Mouse (Mus musculus): Measurements from ENCODE around the gene Msantd4.

GRCm38 (mm10) chr9:4353163-4353562, 23.2 kb upstream of the Msantd4 start:
- TF ChIP-seq CTCF (IDR thresholded peaks at IDR 0.05; ENCODE audit: low read depth) (no peak), EP300 (IDR thresholded peaks at IDR 0.05; ENCODE audit: low read depth) (no peak)
